Mouse (Mus musculus) midbrain, embryonic 16.5 days (tissue): Measurements from ENCODE around the gene Obsl1. TPM values are rescaled to one million over a fixed set of nuclear protein-coding genes. Genes with fewer than 3 reads are reported as not detected.

Experiments used
- ATAC-seq: fragments of 200-750 bp; cut with Nextera tagmentation; 2 replicates; pipeline ENCODE4 v1.8.0; 2017; ENCODE audit warnings: moderate TSS enrichment
- H3K27ac ChIP-seq: fragments of 300-500 bp; sonication (generic); 2 replicates; pipeline ENCODE4 v1.5.1; 2014; ENCODE audit warnings: mild to moderate bottlenecking, low read length, mixed read lengths
- H3K27me3 ChIP-seq: fragments of 300-500 bp; sonication (generic); 2 replicates; pipeline ENCODE4 v1.6.1; 2014; ENCODE audit warnings: low read depth, low read length, mixed read lengths; ENCODE audit not compliant: control insufficient read depth, insufficient read depth
- H3K36me3 ChIP-seq: fragments of 300-500 bp; sonication (generic); 2 replicates; pipeline ENCODE4 v1.6.1; 2014; ENCODE audit warnings: mild to moderate bottlenecking, low read length, moderate library complexity, mixed read lengths; ENCODE audit not compliant: control insufficient read depth, insufficient read depth
- H3K4me1 ChIP-seq: fragments of 300-500 bp; sonication (generic); 2 replicates; pipeline ENCODE4 v1.6.1; 2014; ENCODE audit warnings: mild to moderate bottlenecking, low read length, mixed read lengths; ENCODE audit not compliant: control insufficient read depth, insufficient read depth
- H3K4me2 ChIP-seq: fragments of 300-500 bp; sonication (generic); 2 replicates; pipeline ENCODE4 v1.6.1; 2014; ENCODE audit warnings: mild to moderate bottlenecking, low read length, mixed read lengths
- H3K4me3 ChIP-seq: fragments of 300-500 bp; sonication (generic); 2 replicates; pipeline ENCODE4 v1.5.1; 2014; ENCODE audit warnings: low read depth, mild to moderate bottlenecking, low read length, moderate library complexity, mixed read lengths
- H3K9ac ChIP-seq: fragments of 300-500 bp; sonication (generic); 2 replicates; pipeline ENCODE4 v1.6.1; 2014; ENCODE audit warnings: low read depth, low read length, mixed read lengths
- H3K9me3 ChIP-seq: fragments of 300-500 bp; sonication (generic); replicated peaks from 2 replicates; pipeline ENCODE4 v1.6.1; 2014; ENCODE audit warnings: mild to moderate bottlenecking, low read length, mixed read lengths; ENCODE audit not compliant: control insufficient read depth, poor library complexity, severe bottlenecking
- WGBS: fragments of 180-500 bp; shearing (Covaris S2); extraction: QIAGEN DNeasy Blood & Tissue Kit; methylation state at CpG from one replicate; pipeline ENCODE4 v1.1.7; 2014; 5-methylcytosine and 5-hydroxymethylcytosine counted together
- polyA plus RNA-seq: library from polyadenylated mRNA; unstranded; fragments of >200 nt; fragmentation: Nextera tagmentation; extraction: Ambion mirVana; gene quantifications from 2 replicates; pipeline ENCODE4 v1.2.1, GENCODE M21; 2015

Obsl1 gene
- polyA plus RNA-seq, 1 experiment from 2014 or later: 23.1 TPM

DNA sequence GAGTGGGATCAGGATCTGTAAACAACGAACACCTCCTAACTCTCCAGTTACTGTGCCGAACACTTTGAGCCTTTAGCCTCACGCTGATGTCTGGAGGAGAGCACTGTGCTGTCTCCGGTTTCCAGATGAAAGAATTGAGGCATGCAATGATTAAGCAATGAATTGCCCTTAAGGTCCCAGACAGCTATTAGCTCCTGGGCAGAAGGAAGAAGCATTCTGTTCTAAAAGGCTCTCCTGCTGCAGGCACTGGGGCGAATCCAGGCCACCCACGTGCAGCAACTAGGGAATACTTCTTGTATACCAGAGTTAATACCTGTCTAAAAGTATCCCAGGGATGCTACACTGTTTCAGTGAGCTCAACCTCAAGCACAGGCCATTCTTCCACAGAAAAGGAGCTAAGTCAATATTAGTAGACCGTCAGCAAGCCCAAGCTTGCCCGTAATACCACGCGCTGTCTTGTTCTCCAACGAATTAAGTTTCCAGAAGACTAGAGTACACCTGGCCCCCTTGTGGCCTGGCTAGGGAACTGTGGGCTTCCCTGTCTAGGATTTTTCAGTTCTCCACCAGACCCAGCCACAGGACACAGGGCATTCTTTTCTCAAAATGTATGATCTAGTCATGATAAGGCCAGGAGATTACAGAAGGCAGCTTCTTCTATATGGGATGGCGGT is 11.2 kb downstream of the Obsl1 start:
- Histone ChIP-seq H3K4me2 (no peak overlapping the region), H3K27me3 (no peaks in the 10 kb centered on the region), H3K4me1 (peaks cover 2% of the 10 kb centered on the region; the same call in 1 of the 2 replicates), H3K27ac (no peak overlapping the region), H3K36me3 (no peaks in the 10 kb centered on the region; the same call in 1 of the 2 replicates), H3K9ac (no peak overlapping the region), H3K4me3 (no peak overlapping the region), H3K9me3 (no peaks in the 10 kb centered on the region)
- no peak for ATAC-seq
- 39% methylated on average over 12 of the region's 12 CpGs for WGBS

DNA sequence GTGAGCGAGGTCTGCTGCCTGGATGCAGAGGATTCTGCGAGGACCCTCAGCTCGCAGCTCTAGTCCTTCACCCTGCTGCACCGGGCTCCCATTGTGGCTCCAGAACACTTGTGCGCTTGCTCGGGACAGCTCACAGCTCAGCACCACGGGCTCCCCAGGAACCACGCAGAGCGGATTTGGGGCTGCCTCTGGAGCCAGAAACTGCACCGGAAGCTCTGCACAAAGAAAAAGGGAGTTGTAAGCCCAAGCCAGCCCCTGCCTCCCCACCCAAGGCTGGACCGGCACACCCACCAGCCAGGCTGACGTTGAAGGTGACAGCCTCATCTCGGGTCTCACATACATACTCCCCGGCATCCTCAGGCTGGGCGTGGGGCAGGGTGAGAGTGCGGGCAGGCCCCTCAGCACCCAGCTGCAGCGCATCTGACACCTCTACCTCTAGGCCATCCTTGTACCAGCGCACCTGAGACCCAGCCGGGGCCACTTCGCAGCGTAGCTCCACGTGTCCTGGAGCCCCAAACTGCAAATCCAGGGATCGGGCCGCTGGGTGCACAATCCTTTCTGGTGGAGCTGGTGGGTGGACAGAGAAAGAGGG is 13.6 kb downstream of the Obsl1 start:
- Histone ChIP-seq H3K27me3 (peaks cover 6% of the 10 kb centered on the region), H3K4me3 (no peak overlapping the region), H3K4me2 (no peak overlapping the region), H3K36me3 (no peaks in the 10 kb centered on the region; the same call in 1 of the 2 replicates), H3K9ac (no peak overlapping the region), H3K4me1 (peaks cover 6% of the 10 kb centered on the region; the same call in 1 of the 2 replicates), H3K27ac (no peak overlapping the region), H3K9me3 (no peaks in the 10 kb centered on the region)
- ATAC-seq: no peak
- 37% methylated on average over 24 of the region's 24 CpGs for WGBS

GRCm38 (mm10) chr1:75490785-75491551 is 15.3 kb downstream of the Obsl1 start:
- Histone ChIP-seq H3K27me3 (peaks cover 13% of the 10 kb centered on the region), H3K4me2 (no peak overlapping the region), H3K4me1 (peaks cover 15% of the 10 kb centered on the region), H3K9ac (no peak overlapping the region), H3K9me3 (no peaks in the 10 kb centered on the region), H3K4me3 (no peak overlapping the region), H3K36me3 (no peaks in the 10 kb centered on the region; the same call in 1 of the 2 replicates), H3K27ac (no peak overlapping the region)
- no peak for ATAC-seq
- 84% methylated on average over 34 of the region's 34 CpGs for WGBS

DNA sequence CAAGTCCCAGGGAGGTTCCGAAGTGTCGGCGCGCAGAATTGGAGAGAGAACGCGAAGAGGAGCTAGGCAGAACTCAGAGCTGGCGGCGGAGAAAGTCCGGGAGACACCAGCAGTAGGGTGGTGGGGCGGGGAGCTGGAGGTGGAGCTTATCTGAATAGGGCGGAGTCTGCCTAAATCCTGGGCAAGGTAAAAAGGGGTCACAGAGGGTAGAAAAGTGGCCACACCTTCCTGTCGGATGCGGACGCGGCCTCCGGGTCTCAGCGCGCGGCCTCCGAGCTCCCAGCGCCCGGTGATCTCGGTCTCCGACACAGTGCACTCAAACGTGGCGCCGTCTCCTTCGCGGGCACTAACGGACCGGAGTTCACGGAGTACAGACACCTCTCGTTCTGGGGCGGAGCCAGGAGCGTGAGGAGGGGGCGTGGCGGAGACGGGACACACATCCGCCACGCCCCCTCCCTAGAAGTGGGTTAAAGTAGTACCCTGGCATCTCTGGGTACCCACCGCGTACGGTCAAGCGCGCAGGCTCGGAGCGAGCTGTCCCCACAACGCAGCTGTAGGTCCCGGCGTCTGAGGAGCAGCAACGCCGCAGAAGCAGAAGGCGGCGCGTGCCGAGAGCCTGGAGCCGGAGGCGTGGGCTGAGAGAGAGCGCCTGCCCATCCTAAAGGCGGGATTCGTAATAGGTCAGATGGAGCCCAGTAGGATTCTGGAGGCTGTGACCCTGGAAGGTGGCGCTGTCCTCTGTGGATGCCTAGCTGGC is 18.7 kb downstream of the Obsl1 start:
- no peak overlapping the region for H3K27ac ChIP-seq

DNA sequence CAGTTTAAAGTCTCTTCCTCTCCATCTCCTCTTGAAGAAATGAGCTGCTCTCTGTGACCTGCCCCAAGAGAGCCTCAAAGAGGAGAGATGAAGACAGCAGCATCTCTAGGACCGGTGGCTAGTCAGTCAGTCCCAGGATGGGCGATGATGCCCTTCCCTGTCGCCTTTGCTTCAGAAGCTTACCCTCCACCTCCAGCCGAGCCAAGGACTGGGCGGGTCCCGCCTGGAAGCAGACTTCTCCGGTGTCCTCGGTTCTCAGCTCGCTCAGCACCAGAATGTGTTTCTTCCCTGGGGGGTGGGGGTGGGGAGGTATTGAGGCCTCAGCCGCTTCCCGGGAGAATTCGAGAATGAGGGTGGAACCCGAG is 19.2 kb downstream of the Obsl1 start:
- Histone ChIP-seq H3K4me1 (peaks cover 23% of the 10 kb centered on the region), H3K4me2 (peak overlapping the region; percentile 92), H3K27me3 (peaks cover 28% of the 10 kb centered on the region), H3K36me3 (peaks cover 27% of the 10 kb centered on the region), H3K9ac (peak overlapping the region; percentile 57), H3K27ac (no peak overlapping the region), H3K9me3 (no peaks in the 10 kb centered on the region), H3K4me3 (peak overlapping the region; percentile 50)
- WGBS: 2% methylated on average over 13 of the region's 13 CpGs
- peak; percentile 6; the same call in 1 of the 2 replicates for ATAC-seq

More for the DNA sequence above, 18.7 kb downstream of the Obsl1 start:
- peaks cover 26% of the 10 kb centered on the region for H3K36me3 ChIP-seq
- H3K4me3 ChIP-seq: peak overlapping the region; percentile 50
- peaks cover 18% of the 10 kb centered on the region for H3K4me1 ChIP-seq
- ATAC-seq: peak; percentile 69
- H3K27me3 ChIP-seq: peaks cover 28% of the 10 kb centered on the region
- peak overlapping the region; percentile 57 for H3K9ac ChIP-seq
- WGBS: under 1% methylated on average over 62 of the region's 62 CpGs
- peak overlapping the region; percentile 92 for H3K4me2 ChIP-seq
- no peaks in the 10 kb centered on the region for H3K9me3 ChIP-seq

DNA sequence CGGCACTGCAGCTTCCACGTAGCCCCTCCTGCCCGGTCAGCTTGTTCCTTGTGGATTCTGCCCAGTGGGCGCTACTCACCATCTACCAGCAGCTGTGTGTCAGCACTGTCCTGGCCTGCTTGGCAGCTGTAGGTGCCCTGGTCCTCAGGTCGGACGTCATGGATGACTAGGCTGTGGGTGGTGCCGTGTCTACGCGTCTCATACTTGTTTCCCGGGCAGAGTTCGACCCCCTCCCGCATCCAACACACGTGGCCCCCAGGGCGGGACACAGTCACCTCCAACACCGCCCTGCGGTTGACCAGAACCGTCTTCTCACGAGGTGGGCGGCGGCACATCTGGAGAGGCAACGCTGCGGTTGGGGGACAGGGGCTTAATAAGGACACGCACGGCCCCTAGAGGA is 19.7 kb downstream of the Obsl1 start:
- H3K27ac ChIP-seq: no peak overlapping the region
- H3K4me3 ChIP-seq: peak overlapping the region; percentile 50
- no peak for ATAC-seq
- H3K9me3 ChIP-seq: no peaks in the 10 kb centered on the region
- 9% methylated on average over 24 of the region's 24 CpGs for WGBS
- peaks cover 27% of the 10 kb centered on the region for H3K36me3 ChIP-seq
- peak overlapping the region; percentile 92 for H3K4me2 ChIP-seq
- no peak overlapping the region for H3K9ac ChIP-seq
- peaks cover 27% of the 10 kb centered on the region for H3K4me1 ChIP-seq
- H3K27me3 ChIP-seq: peaks cover 28% of the 10 kb centered on the region

GRCm38 (mm10) chr1:75480735-75481134 is 25.5 kb downstream of the Obsl1 start:
- peak overlapping the region; percentile 80 for H3K4me2 ChIP-seq
- H3K4me1 ChIP-seq: peaks cover 43% of the 10 kb centered on the region
- peaks cover 32% of the 10 kb centered on the region for H3K36me3 ChIP-seq
- no peak overlapping the region for H3K27ac ChIP-seq
- peak overlapping the region; percentile 74 for H3K4me3 ChIP-seq
- H3K9me3 ChIP-seq: no peaks in the 10 kb centered on the region
- peak overlapping the region; percentile 41; the same call in 1 of the 2 replicates for H3K9ac ChIP-seq
- no peak for ATAC-seq
- H3K27me3 ChIP-seq: peaks cover 13% of the 10 kb centered on the region
- 81% methylated on average over 7 of the region's 7 CpGs for WGBS

GRCm38 (mm10) chr1:75480036-75480435 is 26.2 kb downstream of the Obsl1 start:
- Histone ChIP-seq H3K9me3 (no peaks in the 10 kb centered on the region), H3K4me3 (peak overlapping the region; percentile 74), H3K4me1 (peaks cover 43% of the 10 kb centered on the region), H3K9ac (peak overlapping the region; percentile 88), H3K27ac (peak overlapping the region; percentile 80), H3K36me3 (peaks cover 33% of the 10 kb centered on the region), H3K4me2 (peak overlapping the region; percentile 80), H3K27me3 (peaks cover 7% of the 10 kb centered on the region)
- ATAC-seq: peak; percentile 3; the same call in 1 of the 2 replicates
- WGBS: 10% methylated on average over 13 of the region's 13 CpGs
